8 mouse cellular contexts compared by ENCODE assay signal in the genomic region with DNA sequence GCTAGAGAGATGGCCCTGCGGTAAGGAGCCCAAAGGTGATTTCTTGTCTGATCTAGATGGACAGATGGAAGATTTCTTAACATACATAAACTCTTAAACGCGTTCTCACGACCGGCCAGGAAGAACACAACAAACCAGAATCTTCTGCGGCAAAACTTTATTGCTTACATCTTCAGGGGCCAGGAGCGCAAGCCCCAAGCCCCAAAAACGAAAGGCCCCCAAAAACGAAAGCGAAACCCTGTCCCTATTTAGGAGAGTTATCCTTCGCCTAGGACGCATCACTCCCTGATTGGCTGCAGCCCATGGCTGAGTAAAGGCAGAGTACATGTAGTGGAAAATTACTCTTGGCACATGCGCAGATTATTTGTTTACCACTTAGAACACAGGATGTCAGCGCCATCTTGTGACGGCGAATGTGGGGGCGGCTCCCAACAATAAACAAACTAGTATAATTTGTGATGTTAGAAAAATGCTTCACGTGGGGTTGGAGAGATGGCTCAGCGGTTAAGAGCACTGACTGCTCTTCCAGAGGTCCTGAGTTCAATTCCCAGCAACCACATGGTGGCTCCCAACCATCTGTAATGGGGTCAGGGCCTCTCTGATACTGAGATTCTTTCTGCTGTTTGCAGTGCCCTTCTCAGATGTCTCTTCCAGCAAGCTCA. TPM values are rescaled to one million over a fixed set of nuclear protein-coding genes. Genes with fewer than 3 reads are reported as not detected.
A peak's percentile ranks its signal among the peaks of the same experiment; 100 is the strongest.
DNase-seq lines count a peak whose midpoint lies in the region; TF ChIP-seq lines count a peak whose summit lies in the region.
"Not testable (repeated sequence)": the region's sequence is repeated elsewhere in the genome, so short reads cannot be mapped to it uniquely, and the experiment has no call there.

No protein-coding gene starts in this region.

- TF ChIP-seq EP300 in CH12.LX (IDR thresholded peaks at IDR 0.05; ENCODE audit: low read length); heart, adult 2 months (IDR thresholded peaks at IDR 0.05; ENCODE audit: insufficient read depth, low read depth, low read length): not testable (repeated sequence)

- peaks cover 0 to 34% of the 10 kb centered on the region in 2 experiments; a peak in 2 of 4 replicates for H3K4me1 ChIP-seq in CH12.LX (ENCODE audit: control insufficient read depth in 1 of 2, insufficient read depth in 2 of 2)
- not testable (repeated sequence) for H3K4me1 ChIP-seq in cerebellum, adult 2 months (ENCODE audit: control insufficient read depth, insufficient read depth, low read length); heart, adult 2 months (ENCODE audit: control insufficient read depth, insufficient read depth, low read length); kidney, adult 2 months (ENCODE audit: control insufficient read depth, insufficient read depth, low read length)

- not testable (repeated sequence) for H3K79me2 ChIP-seq in CH12.LX (replicated peaks; ENCODE audit: control insufficient read depth, extremely low read depth, insufficient read depth, poor library complexity, severe bottlenecking); heart, adult 2 months (replicated peaks; ENCODE audit: control insufficient read depth, insufficient read depth, low read length)

- not testable (repeated sequence) for H3K36me3 ChIP-seq in CH12.LX (replicated peaks in 1 of 2; ENCODE audit: control insufficient read depth in 1 of 2, insufficient read depth in 1 of 2, low read length in 1 of 2); heart, adult 2 months (ENCODE audit: control insufficient read depth, insufficient read depth, low read length); kidney, adult 2 months (ENCODE audit: control insufficient read depth, insufficient read depth, low read length)

- DNase-seq in 3134 (ENCODE audit: extremely low read depth, insufficient read length, low spot score) (peak; percentile 43), A20 (ENCODE audit: low read depth, low spot score) (peak; percentile 75)
- not testable (repeated sequence) for DNase-seq in CH12.LX (ENCODE audit: extremely low read depth); heart, adult 2 months; kidney, adult 2 months
- peak; percentile 61 for DNase-seq in brain, adult 2 months (ENCODE audit: low read depth, low spot score)
- DNase-seq in cerebellum, adult 2 months, result peak; percentile 40 to 49
- DNase-seq in cerebellum, adult 9-11 months, result peak; percentile 64

- H3K9ac ChIP-seq in CH12.LX (ENCODE audit: insufficient read depth, low read depth), result peak overlapping the region; percentile 93
- H3K9ac ChIP-seq in heart, adult 2 months (ENCODE audit: low read depth, low read length), result not testable (repeated sequence)

- peak overlapping the region; percentile 60 for H3K27ac ChIP-seq in CH12.LX (ENCODE audit: insufficient read depth, low read depth)
- H3K27ac ChIP-seq in cerebellum, adult 2 months (ENCODE audit: insufficient read depth, low read length), result peak overlapping the region; percentile 55; the same call in 1 of the 2 replicates
- H3K27ac ChIP-seq in heart, adult 2 months; kidney, adult 2 months (ENCODE audit: insufficient read depth, low read depth, low read length): not testable (repeated sequence)

- H3K4me3 ChIP-seq in CH12.LX (replicated peaks in 1 of 3; ENCODE audit: low read depth in 2 of 3, low read length in 2 of 3, poor library complexity in 1 of 3), result peak overlapping the region; percentile 62 to 71 (median 66)
- H3K4me3 ChIP-seq in cerebellum, adult 2 months (replicated peaks; ENCODE audit: insufficient read depth, low read depth, low read length); heart, adult 2 months; kidney, adult 2 months (ENCODE audit: insufficient read depth, low read depth, low read length): not testable (repeated sequence)

- dilution Hi-C loops in CH12.LX (cut with MboI; ENCODE audit: extremely low pct_ligation_motif_present, extremely low pct_unique_long_range_greater_than_20kb, low sequenced_read_pairs), result not testable (repeated sequence)

- intact Hi-C loops in heart, adult 2 months (cut with DNase I), result loop anchor here (5.0 kb wide), 1 partner anchor 125 kb away; no protein-coding TSS in a partner anchor

- 50% methylated on average over 19 of the region's 19 CpGs for WGBS in cerebellum, adult 2 months
- 83% methylated on average over 19 of the region's 19 CpGs for WGBS in heart, adult 2 months
- WGBS in kidney, adult 2 months, result 85% methylated on average over 19 of the region's 19 CpGs

- peak; percentile 37; the same call in 1 of the 2 replicates for TF ChIP-seq POLR2A in CH12.LX (IDR thresholded peaks at IDR 0.05; ENCODE audit: low read depth, low read length)
- TF ChIP-seq POLR2A in cerebellum, adult 2 months (IDR thresholded peaks at IDR 0.05; ENCODE audit: borderline replicate concordance, insufficient read depth, low read length); heart, adult 2 months (IDR thresholded peaks at IDR 0.05; ENCODE audit: insufficient read depth, low read depth, low read length); kidney, adult 2 months (IDR thresholded peaks at IDR 0.05; ENCODE audit: low read depth, low read length): not testable (repeated sequence)

- peak overlapping the region; percentile 77 for H3K4me2 ChIP-seq in CH12.LX (ENCODE audit: insufficient read depth, low read depth, poor library complexity, severe bottlenecking)

- H3K27me3 ChIP-seq in CH12.LX (replicated peaks); cerebellum, adult 2 months (ENCODE audit: control insufficient read depth, insufficient read depth, low read length); heart, adult 2 months (ENCODE audit: control insufficient read depth, insufficient read depth, low read length); kidney, adult 2 months (replicated peaks; ENCODE audit: control insufficient read depth, insufficient read depth, low read length): not testable (repeated sequence)

- not testable (repeated sequence) for TF ChIP-seq RAD21 in CH12.LX (IDR thresholded peaks at IDR 0.05; ENCODE audit: low read depth, low read length)

- in situ Hi-C loops in CH12.LX (cut with MboI; ENCODE audit: low pct_ligation_motif_present, low pct_unique_long_range_greater_than_20kb, low sequenced_read_pairs), result not testable (repeated sequence)

- not testable (repeated sequence) for H3K9me3 ChIP-seq in CH12.LX (replicated peaks; ENCODE audit: low read length)

- not testable (repeated sequence) for TF ChIP-seq CTCF in CH12.LX (conservative IDR thresholded peaks at IDR 0.05 in 1 of 2, IDR thresholded peaks at IDR 0.05 in 1 of 2; ENCODE audit: low read depth in 2 of 2, low read length in 2 of 2); cerebellum, adult 2 months (IDR thresholded peaks at IDR 0.05; ENCODE audit: borderline replicate concordance, insufficient read depth, low read depth, low read length)
- peak; percentile 11; the same call in 1 of the 2 replicates for TF ChIP-seq CTCF in heart, adult 2 months (IDR thresholded peaks at IDR 0.05)
- 0 out of 2 replicates have a peak, but pooled peaks have one; percentile 4 for TF ChIP-seq CTCF in kidney, adult 2 months (conservative IDR thresholded peaks at IDR 0.05; ENCODE audit: insufficient read depth, insufficient read length, low read depth, low read length)

TF ChIP-seq in CH12.LX, 34 proteins besides CTCF, POLR2A, EP300 and RAD21:
- TF ChIP-seq IRF4 (IDR thresholded peaks at IDR 0.05; ENCODE audit: low read depth, low read length) (peak; percentile 38; the same call in 1 of the 2 replicates), HCFC1 (IDR thresholded peaks at IDR 0.05; ENCODE audit: low read depth, low read length) (peak; percentile 54), TBP (conservative IDR thresholded peaks at IDR 0.05; ENCODE audit: low read depth, low read length) (0 out of 2 replicates have a peak, but pooled peaks have one; percentile 21), NRF1 (IDR thresholded peaks at IDR 0.05; ENCODE audit: low read depth, low read length) (peak; percentile 70), ETS1 (conservative IDR thresholded peaks at IDR 0.05; ENCODE audit: low read depth, low read length) (peak; percentile 47)

RNA-seq across cellular contexts. Expression of a gene that starts 3.8 kb away (rescaled TPM):
- total RNA-seq in CH12.LX (2012; rRNA removed) (10.2 and 11.9 TPM in 2 replicates), CH12.LX (2014; rRNA removed) (14.9 and 15.8 TPM in 2 replicates)
- polyA plus RNA-seq in CH12.LX (2012; ENCODE audit: insufficient read length, low read depth), result 11.8 and 13.5 TPM in 2 replicates
- polyA plus RNA-seq in cerebellum, adult 2 months (2012; rRNA removed), result 307 and 318 TPM in 2 replicates
- total RNA-seq in heart, adult 2 months (2021), result 10 to 100 TPM; 40.7 to 41.4 TPM
- 25.7 and 43.2 TPM in 2 replicates for polyA plus RNA-seq in heart, adult 2 months (2012; rRNA removed)
- polyA plus RNA-seq in kidney, adult 2 months (2012; rRNA removed), result 17.7 and 18.7 TPM in 2 replicates
